Mouse (Mus musculus): ENCODE data around the gene Lrat. TPM values are rescaled to one million over a fixed set of nuclear protein-coding genes. Genes with fewer than 3 reads are reported as not detected.

Lrat gene
- polyA plus RNA-seq, 1 experiment from 2014 or later = 0.13 TPM

GRCm38 (mm10) chr3:82877258-82877657 lies 26.5 kb downstream of the Lrat start:
- no peaks in the 10 kb centered on the region for H3K36me3 ChIP-seq (ENCODE audit: poor library complexity, severe bottlenecking)
- no peak overlapping the region for H3K9ac ChIP-seq
- H3K4me1 ChIP-seq = peaks cover 5% of the 10 kb centered on the region; the same call in 1 of the 2 replicates
- no peaks in the 10 kb centered on the region for H3K9me3 ChIP-seq (replicated peaks)
- H3K27me3 ChIP-seq = peaks cover 26% of the 10 kb centered on the region
- 3% methylated on average over 4 of the region's 4 CpGs for WGBS
- no peak overlapping the region for H3K4me2 ChIP-seq
- H3K4me3 ChIP-seq = no peak overlapping the region
- ATAC-seq = no peak
- H3K27ac ChIP-seq = no peak overlapping the region

DNA sequence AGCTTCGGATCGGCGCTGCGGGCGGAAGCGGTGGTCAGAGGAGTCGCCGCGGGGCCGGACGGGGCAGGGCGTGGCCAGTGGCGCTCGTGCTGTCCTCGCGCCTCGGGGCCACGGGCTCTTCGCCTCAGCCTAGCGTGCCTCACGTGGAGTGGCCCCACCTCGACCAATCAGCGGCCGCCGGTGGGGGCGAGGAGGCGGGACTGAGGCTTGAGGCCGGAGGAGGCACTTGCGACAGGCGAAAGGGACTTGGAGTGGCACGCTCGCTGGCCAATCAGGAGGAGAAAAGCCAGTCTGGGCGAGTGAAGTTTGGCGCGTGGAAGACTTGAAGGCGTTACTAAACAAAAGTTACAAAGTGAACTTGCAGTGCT lies 27.4 kb downstream of the Lrat start, which contains the start of gene Rbm46:
Gene Rbm46 (minus strand): TSS at position 112 of the 368 bp plus-strand sequence.
- WGBS = 21% methylated on average over 29 of the region's 36 CpGs
- ATAC-seq = peak; percentile 98
- Histone ChIP-seq H3K9me3 (replicated peaks) (no peaks in the 10 kb centered on the region), H3K27ac (no peak within 1 kb of the TSS), H3K4me2 (peak within 1 kb of the TSS; percentile 61), H3K4me3 (peak within 1 kb of the TSS; percentile 36), H3K27me3 (peaks cover 26% of the 10 kb centered on the region), H3K36me3 (ENCODE audit: poor library complexity, severe bottlenecking) (no peaks in the 10 kb centered on the region), H3K4me1 (peaks cover 5% of the 10 kb centered on the region; the same call in 1 of the 2 replicates), H3K9ac (no peak within 1 kb of the TSS)

DNA sequence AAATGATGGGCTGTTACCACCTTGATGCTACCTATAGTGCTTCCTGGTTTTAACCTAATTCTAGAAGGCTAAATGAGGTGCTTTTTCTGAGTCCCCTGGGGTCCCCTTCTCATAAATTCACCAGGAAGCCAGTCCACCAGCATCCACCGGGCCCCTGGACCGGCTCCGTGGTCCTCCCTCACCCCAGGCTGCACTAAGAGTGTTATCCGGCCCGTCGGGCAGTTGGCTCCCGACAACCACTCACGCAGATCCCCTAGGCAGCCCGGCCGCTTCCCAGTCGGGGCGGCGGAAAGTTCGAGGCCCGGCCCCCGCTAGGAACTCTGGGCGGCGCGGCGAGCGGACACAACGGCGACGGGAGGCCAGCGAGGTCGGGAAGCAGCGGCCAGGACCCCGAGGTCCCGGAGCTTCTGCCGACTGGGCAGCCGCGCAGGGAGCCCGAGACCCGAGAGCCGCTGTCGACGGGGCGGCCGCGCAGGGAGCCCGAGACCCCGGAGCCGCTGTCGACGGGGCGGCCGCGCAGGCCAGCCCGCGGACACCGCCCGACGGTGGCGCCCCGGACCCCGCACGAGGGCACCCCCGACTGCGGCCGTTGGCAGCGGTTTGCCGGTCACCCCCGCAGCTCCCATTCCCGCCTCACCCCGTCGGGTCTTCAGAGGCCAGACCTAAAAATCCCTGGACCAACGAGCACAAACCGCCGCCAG lies 28.0 kb downstream of the Lrat start:
- Histone ChIP-seq H3K4me2 (peak overlapping the region; percentile 61), H3K9me3 (replicated peaks) (no peaks in the 10 kb centered on the region), H3K4me3 (peak overlapping the region; percentile 36), H3K27ac (no peak overlapping the region), H3K4me1 (peaks cover 5% of the 10 kb centered on the region; the same call in 1 of the 2 replicates), H3K36me3 (ENCODE audit: poor library complexity, severe bottlenecking) (no peaks in the 10 kb centered on the region), H3K27me3 (peaks cover 26% of the 10 kb centered on the region), H3K9ac (no peak overlapping the region)
- 21% methylated on average over 50 of the region's 69 CpGs for WGBS
- ATAC-seq = peak; percentile 41

- H3K27ac ChIP-seq = no peak overlapping the region
- H3K27me3 ChIP-seq = no peaks in the 10 kb centered on the region
- H3K9me3 ChIP-seq (replicated peaks) = no peaks in the 10 kb centered on the region
- no peak overlapping the region for H3K9ac ChIP-seq
- no peaks in the 10 kb centered on the region for H3K4me1 ChIP-seq
- 26% methylated on average over 4 of the region's 4 CpGs for WGBS
- no peak overlapping the region for H3K4me2 ChIP-seq
- H3K36me3 ChIP-seq (ENCODE audit: poor library complexity, severe bottlenecking) = no peaks in the 10 kb centered on the region
- H3K4me3 ChIP-seq = no peak overlapping the region
- peak; percentile 72 for ATAC-seq
Measured at GRCm38 (mm10) chr3:82857414-82858077, 46.2 kb downstream of the Lrat start.

Other genes with a start within 250 kb of the Lrat start
- gene Rbm46, start 27.5 kb downstream of the Lrat start, polyA plus RNA-seq (2015; fragmentation: Nextera tagmentation; extraction: Ambion mirVana) = 1.0 and 1.2 TPM in 2 replicates
- gene Fgg, start 103.8 kb upstream of the Lrat start, polyA plus RNA-seq (2015; fragmentation: Nextera tagmentation; extraction: Ambion mirVana) = 3.2 TPM in 1 of 2 replicates, not detected in the other
- 1.00 TPM in 1 of 2 replicates, not detected in the other for gene Fga, start 122.1 kb upstream of the Lrat start, polyA plus RNA-seq (2015; fragmentation: Nextera tagmentation; extraction: Ambion mirVana)
- gene Fgb, start 145.9 kb upstream of the Lrat start, polyA plus RNA-seq (2015; fragmentation: Nextera tagmentation; extraction: Ambion mirVana) = 0.37 TPM in 1 of 2 replicates, not detected in the other
- gene Plrg1, start 151.5 kb upstream of the Lrat start, polyA plus RNA-seq (2015; fragmentation: Nextera tagmentation; extraction: Ambion mirVana) = 121 and 123 TPM in 2 replicates
- gene Dchs2, start 224.0 kb upstream of the Lrat start, polyA plus RNA-seq (2015; fragmentation: Nextera tagmentation; extraction: Ambion mirVana) = 0.12 and 0.13 TPM in 2 replicates

Measured in forebrain, embryonic 13.5 days (tissue).